Mouse (Mus musculus) olfactory bulb, adult 2 months (tissue): Measurements from ENCODE around the gene Ptprq. TPM values are rescaled to one million over a fixed set of nuclear protein-coding genes. Genes with fewer than 3 reads are reported as not detected.

ENCODE experiments used
- H3K27ac ChIP-seq: fragments of 200-500 bp; 2 replicates; pipeline ENCODE4 v1.5.1; 2012; ENCODE audit warnings: low read depth, low read length; ENCODE audit not compliant: insufficient read depth
- H3K4me1 ChIP-seq: fragments of 200-500 bp; 2 replicates; pipeline ENCODE4 v1.6.1; 2012; ENCODE audit warnings: low read length; ENCODE audit not compliant: control insufficient read depth, insufficient read depth
- H3K4me3 ChIP-seq: fragments of 200-500 bp; 2 replicates; pipeline ENCODE4 v1.5.1; 2012; ENCODE audit warnings: mild to moderate bottlenecking, low read depth, low read length, moderate library complexity; ENCODE audit not compliant: insufficient read depth
- CTCF ChIP-seq: fragments of 200-500 bp; IDR thresholded peaks from 2 replicates; pipeline ENCODE4 v1.5.1; 2012; ENCODE audit warnings: low read depth, mild to moderate bottlenecking, low read length, moderate library complexity; ENCODE audit not compliant: insufficient read depth
- POLR2A ChIP-seq: fragments of 200-500 bp; IDR thresholded peaks from 2 replicates; pipeline ENCODE4 v1.6.1; 2012; ENCODE audit warnings: mild to moderate bottlenecking, low read depth, low read length, moderate library complexity; ENCODE audit not compliant: insufficient read depth
- WGBS: fragments of 180-500 bp; shearing (Covaris S2); methylation state at CpG from one replicate; pipeline ENCODE4 v1.1.7; 2018; 5-methylcytosine and 5-hydroxymethylcytosine counted together
- polyA plus RNA-seq: library from polyadenylated mRNA; stranded (reverse); fragments of >200 nt; gene quantifications from 2 replicates; pipeline ENCODE4 v1.2.4, GENCODE M21; 2012; ENCODE audit warnings: low replicate concordance; ENCODE audit not compliant: missing spikeins, insufficient read depth, insufficient read length

Gene Ptprq
- polyA plus RNA-seq: not detected in 2 replicates

- WGBS: 32% methylated on average over 1 of the region's 1 CpGs
- H3K27ac ChIP-seq: no peak within 1 kb of the TSS
- H3K4me3 ChIP-seq: no peak within 1 kb of the TSS
- H3K4me1 ChIP-seq: no peaks in the 10 kb centered on the region
- TF ChIP-seq POLR2A (no peak), CTCF (no peak)
Observed at GRCm38 (mm10) chr10:107719806-107720205, at the start of gene Ptprq. Ptprq (minus strand) TSS chr10:107720051.

- H3K4me3 ChIP-seq: no peak overlapping the region
- WGBS: 91% methylated on average over 1 of the region's 1 CpGs
- no peak overlapping the region for H3K27ac ChIP-seq
- no peak for TF ChIP-seq POLR2A
- TF ChIP-seq CTCF: no peak
- H3K4me1 ChIP-seq: no peaks in the 10 kb centered on the region
Observed at GRCm38 (mm10) chr10:107759624-107760023, 39.8 kb upstream of the Ptprq start.

DNA sequence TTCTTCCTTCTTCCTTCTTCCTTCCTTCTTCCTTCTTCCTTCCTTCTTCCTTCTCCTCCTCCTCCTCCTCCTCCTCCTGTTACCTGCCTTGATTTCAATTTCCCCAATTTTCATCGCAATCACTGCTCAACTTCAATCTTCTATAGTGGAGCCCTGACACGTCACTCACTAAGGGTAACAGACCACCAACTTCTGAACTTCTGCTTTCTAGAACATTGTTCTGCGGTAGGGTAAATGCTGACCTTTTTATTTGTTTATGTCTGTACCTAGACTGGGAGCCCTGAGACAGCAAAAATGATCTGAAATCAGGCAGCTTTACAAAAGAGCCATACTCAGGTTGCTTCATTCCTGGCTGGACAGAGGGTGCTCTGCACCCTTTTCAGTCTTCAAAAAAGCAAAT, 33.6 kb upstream of the Ptprq start:
- 95% methylated on average over 3 of the region's 3 CpGs for WGBS
- no peak overlapping the region for H3K27ac ChIP-seq
- TF ChIP-seq POLR2A: no peak
- TF ChIP-seq CTCF: no peak

GRCm38 (mm10) chr10:107752351-107753143, 32.7 kb upstream of the Ptprq start:
- no peak for TF ChIP-seq POLR2A
- no peak for TF ChIP-seq CTCF
- Histone ChIP-seq H3K4me1 (peaks cover 5% of the 10 kb centered on the region; the same call in 1 of the 2 replicates), H3K27ac (no peak overlapping the region), H3K4me3 (no peak overlapping the region)
- 15% methylated on average over 15 of the region's 15 CpGs for WGBS

More for the DNA sequence above, 33.6 kb upstream of the Ptprq start:
- no peak overlapping the region for H3K4me3 ChIP-seq
- peaks cover 5% of the 10 kb centered on the region; the same call in 1 of the 2 replicates for H3K4me1 ChIP-seq

DNA sequence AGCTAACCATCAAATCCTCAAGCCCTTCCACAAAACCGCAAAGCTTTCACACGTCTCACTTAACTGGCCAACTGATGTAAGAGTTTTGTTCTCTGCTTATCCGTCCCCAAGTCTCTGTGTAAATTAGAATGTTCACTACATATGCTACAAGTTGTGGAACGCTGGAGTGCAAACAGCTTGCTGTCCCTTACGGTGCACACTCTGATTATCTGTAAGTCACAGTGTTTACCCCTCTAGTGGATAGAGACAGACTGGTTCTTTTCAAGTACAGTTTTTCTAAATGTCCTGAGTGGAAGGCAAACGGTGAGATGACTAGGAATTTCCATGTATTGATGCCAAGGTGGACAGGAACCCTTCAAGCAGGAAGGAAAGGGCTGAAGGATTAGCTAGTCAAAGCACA, 32.1 kb upstream of the Ptprq start:
- Histone ChIP-seq H3K27ac (no peak overlapping the region), H3K4me3 (no peak overlapping the region), H3K4me1 (peaks cover 5% of the 10 kb centered on the region; the same call in 1 of the 2 replicates)
- TF ChIP-seq POLR2A: no peak
- no peak for TF ChIP-seq CTCF
- WGBS: 18% methylated on average over 6 of the region's 6 CpGs

- 18% methylated on average over 5 of the region's 5 CpGs for WGBS
- no peak for TF ChIP-seq CTCF
- no peak for TF ChIP-seq POLR2A
- no peak overlapping the region for H3K4me3 ChIP-seq
- H3K27ac ChIP-seq: no peak overlapping the region
- peaks cover 3% of the 10 kb centered on the region; the same call in 1 of the 2 replicates for H3K4me1 ChIP-seq
Observed at GRCm38 (mm10) chr10:107747566-107747965, 27.7 kb upstream of the Ptprq start.

- no peak for TF ChIP-seq CTCF
- TF ChIP-seq POLR2A: no peak
- Histone ChIP-seq H3K4me1 (no peaks in the 10 kb centered on the region), H3K4me3 (no peak overlapping the region), H3K27ac (no peak overlapping the region)
- 30% methylated on average over 9 of the region's 9 CpGs for WGBS
Observed at GRCm38 (mm10) chr10:107746717-107747116, 26.9 kb upstream of the Ptprq start.

DNA sequence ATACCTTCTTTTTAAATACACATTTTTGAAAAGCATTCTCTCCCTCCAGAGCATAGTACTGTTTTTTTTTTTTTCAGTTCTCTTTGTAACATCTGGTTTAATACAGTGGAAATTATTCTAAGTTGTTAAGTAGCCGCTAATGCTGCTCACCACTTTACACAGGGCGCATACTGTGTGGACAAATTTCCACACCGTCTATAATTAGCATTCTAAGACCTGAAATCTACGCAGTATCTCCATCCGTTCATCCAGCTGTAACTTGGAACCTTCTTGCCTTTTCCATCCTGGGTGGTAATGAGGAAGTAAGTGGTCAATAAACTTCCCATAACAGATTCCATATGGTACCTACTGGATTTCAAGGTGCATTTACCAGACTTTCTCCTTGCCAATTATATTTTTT, 20.0 kb upstream of the Ptprq start:
- Histone ChIP-seq H3K27ac (no peak overlapping the region), H3K4me1 (no peaks in the 10 kb centered on the region), H3K4me3 (no peak overlapping the region)
- TF ChIP-seq POLR2A (no peak), CTCF (no peak)
- 72% methylated on average over 5 of the region's 5 CpGs for WGBS

DNA sequence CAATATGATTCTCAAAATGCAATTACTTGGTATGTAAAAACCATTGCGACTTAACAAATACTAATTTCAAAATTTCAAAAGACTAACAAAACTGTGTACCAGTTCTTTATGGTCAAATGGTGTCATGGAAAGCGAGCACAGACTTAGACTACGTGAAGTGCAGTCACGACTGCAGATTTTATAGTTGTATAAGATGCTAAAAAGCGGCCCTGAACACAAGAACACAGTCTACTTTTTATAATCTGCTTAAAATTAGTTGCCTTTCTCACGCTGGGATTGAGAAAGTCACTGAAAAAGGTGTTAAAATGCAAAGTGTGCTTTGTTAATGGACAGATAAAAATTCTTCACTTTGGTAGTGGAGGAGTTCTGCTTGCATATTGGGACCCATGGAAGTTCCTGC, 17.9 kb upstream of the Ptprq start:
- H3K27ac ChIP-seq: no peak overlapping the region
- H3K4me1 ChIP-seq: no peaks in the 10 kb centered on the region
- WGBS: 89% methylated on average over 6 of the region's 6 CpGs
- no peak overlapping the region for H3K4me3 ChIP-seq
- TF ChIP-seq POLR2A: no peak
- TF ChIP-seq CTCF: no peak

DNA sequence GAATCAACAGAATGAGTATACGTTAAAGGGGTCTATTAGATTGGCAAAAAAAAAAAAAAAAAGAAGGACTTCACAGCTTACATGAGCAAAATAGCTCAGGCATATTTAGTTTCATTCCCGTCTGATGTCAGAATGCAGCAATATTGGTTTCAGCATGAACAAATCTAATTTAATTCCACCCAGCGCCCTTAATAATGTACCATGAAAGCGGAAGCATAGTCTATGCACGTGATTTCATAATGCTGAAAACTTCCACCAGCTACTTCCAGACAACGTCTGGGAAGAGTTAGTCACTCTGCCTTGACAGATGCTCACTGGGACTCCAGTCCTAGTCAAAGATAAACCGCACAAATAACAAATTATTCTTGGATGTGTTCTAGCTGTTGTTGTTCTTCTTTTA, 15.6 kb upstream of the Ptprq start:
- TF ChIP-seq CTCF (no peak), POLR2A (no peak)
- Histone ChIP-seq H3K27ac (no peak overlapping the region), H3K4me1 (no peaks in the 10 kb centered on the region), H3K4me3 (no peak overlapping the region)
- 78% methylated on average over 7 of the region's 7 CpGs for WGBS
